Mouse (Mus musculus): ENCODE measurements around the gene Ube2a.
A peak's percentile ranks its signal among the peaks of the same experiment; 100 is the strongest.

Ube2a gene

GRCm38 (mm10) chrX:36873765-36874164, at the start of gene Ube2a, which contains the start of gene C330007P06Rik:
TSS of gene Ube2a (plus strand) at chrX:36873900.
TSS of gene C330007P06Rik (minus strand) at chrX:36874111.
- no peak for DNase-seq

- DNase-seq: peak; percentile 27 to 87
These were observed 49.6 kb upstream of the Ube2a start for GRCm38 (mm10) chrX:36823932-36824711.

GRCm38 (mm10) chrX:36825032-36825431, 48.7 kb upstream of the Ube2a start:
- DNase-seq: peak; percentile 81 to 88

DNA sequence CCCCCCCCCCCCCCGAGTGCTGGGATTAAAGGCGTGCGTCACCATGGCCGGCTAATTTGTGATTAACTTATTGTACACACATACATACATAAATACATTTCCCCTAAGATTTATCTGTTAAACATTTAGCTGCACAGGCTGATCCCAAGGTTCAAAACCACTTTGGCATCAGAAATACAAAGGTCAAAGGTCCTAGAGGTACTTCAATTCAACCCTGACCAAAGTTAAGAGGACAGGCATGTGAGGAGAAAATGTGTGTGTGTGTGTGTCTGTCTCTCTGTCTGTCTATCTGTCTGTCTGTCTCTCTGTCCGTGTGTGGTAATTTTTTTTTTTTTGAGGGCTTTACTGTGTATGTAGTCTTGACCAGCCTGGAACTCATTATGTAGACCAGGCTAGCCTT, 46.8 kb upstream of the Ube2a start:
- no peak for DNase-seq

- DNase-seq: peak; percentile 78 to 82
These were observed 43.4 kb upstream of the Ube2a start for GRCm38 (mm10) chrX:36830271-36830670.

- DNase-seq: no peak
These were observed 42.1 kb upstream of the Ube2a start for GRCm38 (mm10) chrX:36831632-36832031.

GRCm38 (mm10) chrX:36833397-36834084, 40.2 kb upstream of the Ube2a start:
- DNase-seq: peak; percentile 62 to 77

- no peak for DNase-seq
These were observed 36.5 kb upstream of the Ube2a start for GRCm38 (mm10) chrX:36837069-36837676.

- DNase-seq: peak; percentile 68 to 69
These were observed 34.3 kb upstream of the Ube2a start for GRCm38 (mm10) chrX:36839391-36839790.

- DNase-seq: no peak
These were observed 32.0 kb upstream of the Ube2a start for GRCm38 (mm10) chrX:36841698-36842097.

- no peak for DNase-seq
These were observed 30.2 kb upstream of the Ube2a start for GRCm38 (mm10) chrX:36843346-36843990.

DNA sequence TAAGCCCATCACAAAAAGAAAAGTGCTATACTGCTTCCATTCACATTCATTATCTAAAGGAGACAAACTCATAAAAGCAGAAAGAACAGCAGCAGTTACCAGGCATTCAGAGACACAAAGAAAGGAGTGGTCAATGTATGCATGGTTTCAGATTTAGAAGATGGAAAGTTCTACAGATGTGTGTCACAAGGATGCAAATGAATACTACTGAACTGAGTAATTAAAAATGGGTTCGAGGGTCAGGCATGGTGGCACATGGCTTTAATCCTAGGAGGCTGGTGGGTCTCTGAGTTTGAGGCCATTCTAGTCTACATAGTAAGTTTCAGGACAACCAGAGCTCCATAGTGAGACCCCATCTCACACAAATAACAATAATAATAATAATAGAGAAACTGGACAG, 26.5 kb upstream of the Ube2a start:
- DNase-seq: no peak

GRCm38 (mm10) chrX:36852631-36853030, 21.1 kb upstream of the Ube2a start:
- DNase-seq: no peak

DNA sequence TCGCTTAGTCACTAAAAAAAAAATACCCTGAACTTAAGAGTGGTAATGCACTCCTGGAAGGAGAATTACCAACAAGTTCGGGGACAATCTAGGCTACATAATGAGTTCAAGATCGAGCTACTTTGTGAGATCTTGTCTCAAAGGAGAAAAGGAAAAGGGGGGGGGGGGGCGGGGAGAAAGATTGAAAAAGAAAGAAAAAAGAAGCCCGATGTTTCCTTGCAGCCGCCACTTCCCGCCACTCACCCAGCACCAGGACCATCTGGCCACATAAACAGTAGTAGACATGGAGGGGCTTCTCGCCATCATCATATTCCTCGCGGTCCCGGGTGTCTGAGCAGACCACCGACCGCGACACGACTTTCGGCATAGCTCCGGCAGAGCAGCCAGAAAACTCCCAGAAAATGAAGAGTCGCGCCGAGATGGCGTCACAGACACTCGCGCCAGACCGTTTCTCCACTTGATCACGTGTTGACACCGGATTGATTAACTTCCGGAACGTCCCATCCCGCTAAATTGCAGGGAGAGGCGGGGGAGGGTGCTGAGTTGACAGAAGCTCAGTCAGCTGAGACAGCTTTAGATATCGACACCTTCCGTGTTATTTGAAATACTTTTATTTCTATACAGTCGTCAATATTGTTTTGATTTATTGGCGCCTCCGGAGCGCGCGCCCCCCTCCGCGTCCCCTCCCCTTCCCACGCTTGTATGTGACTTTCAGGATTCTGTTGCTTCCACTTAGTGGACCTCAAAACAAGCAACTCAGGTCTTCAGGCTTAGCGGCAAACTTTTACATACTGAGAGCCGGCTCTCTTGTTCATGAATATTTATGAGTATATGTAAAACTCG, 9.7 kb upstream of the Ube2a start:
- DNase-seq: peak; percentile 87 to 91

DNA sequence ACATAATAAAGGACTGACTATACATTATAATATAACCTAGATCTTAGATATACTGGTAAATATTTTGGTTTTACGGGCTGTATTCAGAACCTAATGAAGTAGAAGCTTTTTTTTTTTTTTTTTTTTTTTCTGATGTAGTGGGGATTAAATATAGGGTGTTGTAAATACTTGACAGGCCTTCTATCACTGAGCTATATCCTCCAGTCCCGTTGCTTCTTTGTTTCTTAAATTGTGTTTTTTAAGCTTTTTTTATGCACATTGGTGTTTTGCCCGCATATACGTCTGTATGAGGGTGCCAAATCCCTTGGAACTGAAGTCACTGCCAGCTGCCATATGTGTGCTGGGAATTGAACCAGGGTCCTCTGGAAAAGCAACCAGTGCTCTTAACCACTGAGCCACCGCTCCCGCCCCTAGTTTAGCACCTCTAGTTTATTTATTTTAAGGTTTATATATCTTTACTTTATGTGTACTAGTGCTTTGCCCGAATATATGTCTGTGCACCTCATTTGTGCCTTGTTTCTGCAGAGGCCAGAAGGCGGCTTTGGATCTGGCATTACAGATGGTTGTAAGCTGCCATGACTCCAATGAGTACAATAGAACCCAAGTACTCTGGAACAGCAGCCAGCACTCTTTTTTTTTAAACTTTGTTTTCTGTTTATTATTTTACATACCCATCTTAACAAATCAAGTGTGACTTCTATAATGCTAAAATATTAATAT, 8.9 kb upstream of the Ube2a start:
- DNase-seq: no peak

GRCm38 (mm10) chrX:36870372-36870771, 3.3 kb upstream of the Ube2a start:
- DNase-seq: no peak

GRCm38 (mm10) chrX:36874178-36874696, 537 bp downstream of the Ube2a start:
- DNase-seq: peak; percentile 94 to 96

- peak in 1 of 2 experiments; percentile 36 for DNase-seq
These were observed 1.0 kb downstream of the Ube2a start for GRCm38 (mm10) chrX:36874704-36875128.

DNA sequence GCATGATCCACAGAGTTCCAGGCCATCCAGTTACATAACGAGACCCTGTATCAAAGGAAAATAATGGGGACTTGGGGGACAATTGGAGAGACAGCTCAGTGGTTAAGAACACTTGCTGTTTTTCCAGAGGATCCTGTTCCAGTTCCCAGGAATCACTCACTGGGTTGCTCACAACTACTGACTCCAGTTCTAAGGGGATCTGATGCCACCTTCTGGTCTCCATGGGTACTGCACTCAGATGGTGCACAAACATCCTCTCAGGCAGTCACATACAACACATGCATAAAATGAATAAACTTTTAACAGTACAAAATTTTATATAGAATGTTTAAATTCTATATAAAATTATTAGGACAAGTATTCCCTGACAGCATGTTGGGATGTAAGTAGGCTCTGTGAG, 11.0 kb downstream of the Ube2a start:
- peak in 1 of 2 experiments; percentile 14 for DNase-seq

- peak in 1 of 2 experiments; percentile 30 for DNase-seq
These were observed 25.2 kb downstream of the Ube2a start for GRCm38 (mm10) chrX:36898931-36899330.

DNA sequence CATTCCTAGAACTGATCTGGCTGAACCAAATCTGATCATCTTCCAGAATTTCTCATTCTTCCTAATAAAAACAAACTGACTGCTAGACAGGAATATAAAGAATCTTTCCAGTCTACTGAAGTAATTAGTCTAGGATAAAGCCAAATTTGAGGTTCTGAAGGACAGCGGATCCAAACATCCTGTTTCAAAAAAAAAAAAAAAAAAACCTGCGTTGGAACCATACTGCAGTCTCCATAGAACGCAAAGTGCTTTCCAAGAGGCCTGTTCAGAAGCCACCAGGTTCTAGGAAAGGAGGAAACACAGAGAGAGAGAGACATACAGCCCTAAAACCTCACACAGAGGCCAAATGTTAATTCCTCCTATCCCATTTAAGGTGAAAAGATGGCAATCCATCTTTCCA, 28.0 kb downstream of the Ube2a start:
- DNase-seq: no peak
